Mouse (Mus musculus) heart, adult 9 months (tissue): Measurements from ENCODE around the gene Myod1.
A peak's percentile ranks its signal among the peaks of the same experiment; 100 is the strongest.

Experiments
- DNase-seq, 2 experiments: peaks; one replicate each; pipeline ENCODE4 v3.0.0; 2022; ENCODE audit warnings: low spot score in 2 of 2

Myod1 gene

GRCm38 (mm10) chr7:46376172-46377007, at the start of gene Myod1:
Gene Myod1 (plus strand): TSS chr7:46376474.
- no peak for DNase-seq

GRCm38 (mm10) chr7:46327896-46328295, 48.4 kb upstream of the Myod1 start:
- DNase-seq, result no peak

- DNase-seq, result no peak
Observed at GRCm38 (mm10) chr7:46337397-46337796, 38.9 kb upstream of the Myod1 start.

GRCm38 (mm10) chr7:46339818-46340217, 36.5 kb upstream of the Myod1 start:
- no peak for DNase-seq

GRCm38 (mm10) chr7:46340295-46340694, 36.0 kb upstream of the Myod1 start:
- no peak for DNase-seq

- DNase-seq, result no peak
Observed at GRCm38 (mm10) chr7:46341471-46341870, 34.8 kb upstream of the Myod1 start.

GRCm38 (mm10) chr7:46347692-46348091, 28.6 kb upstream of the Myod1 start:
- no peak for DNase-seq

GRCm38 (mm10) chr7:46348813-46349212, 27.5 kb upstream of the Myod1 start:
- no peak for DNase-seq

GRCm38 (mm10) chr7:46350119-46350702, 26.1 kb upstream of the Myod1 start:
- DNase-seq, result no peak

GRCm38 (mm10) chr7:46352748-46353147, 23.5 kb upstream of the Myod1 start:
- DNase-seq, result no peak

GRCm38 (mm10) chr7:46353216-46353615, 23.1 kb upstream of the Myod1 start:
- no peak for DNase-seq

- DNase-seq, result no peak
Observed at GRCm38 (mm10) chr7:46353875-46354274, 22.4 kb upstream of the Myod1 start.

- DNase-seq, result no peak
Observed at GRCm38 (mm10) chr7:46361776-46362175, 14.5 kb upstream of the Myod1 start.

- DNase-seq, result no peak
Observed at GRCm38 (mm10) chr7:46364154-46364553, 12.1 kb upstream of the Myod1 start.

- DNase-seq, result no peak
Observed at GRCm38 (mm10) chr7:46365810-46366209, 10.5 kb upstream of the Myod1 start.

GRCm38 (mm10) chr7:46371104-46371503, 5.2 kb upstream of the Myod1 start:
- DNase-seq, result peak in 1 of 2 experiments; percentile 6

GRCm38 (mm10) chr7:46377008-46377346, 703 bp downstream of the Myod1 start:
- no peak for DNase-seq

- DNase-seq, result no peak
Observed at GRCm38 (mm10) chr7:46378123-46378522, 1.8 kb downstream of the Myod1 start.

GRCm38 (mm10) chr7:46378983-46379382, 2.7 kb downstream of the Myod1 start:
- peak in 1 of 2 experiments; percentile 31 for DNase-seq

- DNase-seq, result no peak
Observed at GRCm38 (mm10) chr7:46380625-46381024, 4.4 kb downstream of the Myod1 start.

- DNase-seq, result no peak
Observed at GRCm38 (mm10) chr7:46387430-46387829, 11.2 kb downstream of the Myod1 start.

- no peak for DNase-seq
Observed at GRCm38 (mm10) chr7:46389456-46390085, 13.3 kb downstream of the Myod1 start.

GRCm38 (mm10) chr7:46390226-46390625, 14.0 kb downstream of the Myod1 start:
- no peak for DNase-seq
